Mouse (Mus musculus) B cell, adult 2 months (primary cell): Measurements from ENCODE around the gene Ppp1r12a.

ENCODE experiments used
- DNase-seq, 2 experiments: peaks; one replicate each; pipeline ENCODE4 v3.0.0; 2022

Ppp1r12a gene

GRCm38 (mm10) chr10:108294766-108295165 is 132.8 kb downstream of the Ppp1r12a start:
- DNase-seq: no peak

DNA sequence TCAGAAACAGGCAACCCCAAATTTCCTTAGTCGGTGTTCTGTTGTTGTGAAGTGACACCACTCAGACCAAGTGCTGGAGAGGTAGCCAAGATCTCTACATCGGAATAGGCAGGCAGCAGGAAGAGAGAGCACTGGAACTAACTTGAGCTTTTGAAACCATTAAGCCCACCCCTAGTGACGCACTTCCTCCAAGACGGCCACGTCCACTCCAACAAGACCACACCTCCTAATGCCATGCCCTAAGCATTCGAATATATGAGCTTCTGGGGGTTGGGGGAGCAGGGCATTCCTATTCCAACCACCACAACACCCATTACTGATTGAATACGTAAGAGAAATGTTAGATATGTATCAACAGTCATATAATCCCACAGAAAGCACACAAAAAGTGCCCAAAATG is 134.5 kb downstream of the Ppp1r12a start:
- no peak for DNase-seq

GRCm38 (mm10) chr10:108298261-108298660 is 136.3 kb downstream of the Ppp1r12a start:
- no peak for DNase-seq

GRCm38 (mm10) chr10:108298841-108299545 is 137.0 kb downstream of the Ppp1r12a start:
- no peak for DNase-seq

- DNase-seq: no peak
These were observed 137.8 kb downstream of the Ppp1r12a start for GRCm38 (mm10) chr10:108299828-108300227.

DNA sequence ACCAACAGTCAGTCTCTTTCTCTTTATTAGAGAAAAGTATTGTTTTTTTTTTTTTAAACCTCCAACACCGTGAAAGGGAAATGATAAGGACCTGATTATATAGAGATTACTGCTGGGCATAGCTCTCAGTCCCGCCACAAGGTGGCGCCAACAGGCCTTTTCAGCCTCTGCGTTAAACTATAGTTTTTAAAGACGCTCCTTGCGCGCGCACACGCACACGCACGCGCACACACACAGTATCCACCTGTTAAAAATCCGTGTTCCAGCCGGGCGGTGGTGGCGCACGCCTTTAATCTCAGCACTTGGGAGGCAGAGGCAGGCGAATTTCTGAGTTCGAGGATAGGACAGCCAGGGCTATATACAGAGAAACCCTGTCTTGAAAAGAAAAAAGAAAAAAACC is 138.8 kb downstream of the Ppp1r12a start:
- DNase-seq: peak; percentile 77

DNA sequence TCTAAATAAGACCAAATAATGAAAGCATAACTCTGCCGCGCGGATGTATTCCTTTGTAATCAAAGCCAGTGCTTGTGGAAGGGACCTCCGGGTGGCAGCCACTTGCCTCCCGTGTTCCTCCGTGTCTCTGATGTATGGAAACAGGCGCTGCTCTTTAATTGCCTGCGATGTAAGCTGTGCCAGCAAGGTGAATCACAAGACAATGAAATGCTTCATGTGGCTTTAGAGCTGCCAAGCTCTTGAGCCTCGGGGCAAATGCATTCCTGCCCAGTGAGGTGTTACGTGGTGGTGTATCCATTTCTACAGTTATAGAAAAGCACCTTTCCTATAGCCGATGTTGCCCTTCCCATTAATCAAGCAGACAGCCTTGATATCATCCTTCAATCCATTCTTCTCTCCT is 145.8 kb downstream of the Ppp1r12a start:
- no peak for DNase-seq

DNA sequence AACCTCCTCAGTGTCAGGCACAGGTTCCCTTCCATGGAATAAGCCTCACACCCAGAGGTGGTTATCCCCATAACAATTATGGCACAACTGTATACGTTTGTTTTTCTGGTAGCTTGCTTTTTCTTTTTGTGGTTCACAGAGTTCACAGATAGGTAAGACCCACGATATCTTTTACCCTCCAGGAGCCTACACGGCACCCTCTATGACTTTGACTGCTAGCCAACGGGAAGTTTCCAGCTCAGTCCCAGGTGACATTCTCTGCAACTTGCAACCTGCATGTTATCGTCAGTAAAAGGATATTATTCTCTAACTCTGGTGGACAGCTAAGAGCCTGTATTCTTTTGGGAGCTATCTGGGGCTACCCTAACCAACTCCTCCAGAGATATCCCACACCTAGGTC is 148.2 kb downstream of the Ppp1r12a start:
- DNase-seq: no peak

- no peak for DNase-seq
These were observed 149.4 kb downstream of the Ppp1r12a start for GRCm38 (mm10) chr10:108311396-108311795.

- DNase-seq: no peak
These were observed 151.9 kb downstream of the Ppp1r12a start for GRCm38 (mm10) chr10:108313845-108314244.

GRCm38 (mm10) chr10:108314396-108314795 is 152.4 kb downstream of the Ppp1r12a start:
- no peak for DNase-seq

- no peak for DNase-seq
These were observed 153.2 kb downstream of the Ppp1r12a start for GRCm38 (mm10) chr10:108315236-108315635.

- DNase-seq: no peak
These were observed 166.4 kb downstream of the Ppp1r12a start for GRCm38 (mm10) chr10:108328356-108328755.

GRCm38 (mm10) chr10:108328983-108329382 is 167.0 kb downstream of the Ppp1r12a start:
- DNase-seq: no peak

GRCm38 (mm10) chr10:108329771-108330170 is 167.8 kb downstream of the Ppp1r12a start:
- no peak for DNase-seq

DNA sequence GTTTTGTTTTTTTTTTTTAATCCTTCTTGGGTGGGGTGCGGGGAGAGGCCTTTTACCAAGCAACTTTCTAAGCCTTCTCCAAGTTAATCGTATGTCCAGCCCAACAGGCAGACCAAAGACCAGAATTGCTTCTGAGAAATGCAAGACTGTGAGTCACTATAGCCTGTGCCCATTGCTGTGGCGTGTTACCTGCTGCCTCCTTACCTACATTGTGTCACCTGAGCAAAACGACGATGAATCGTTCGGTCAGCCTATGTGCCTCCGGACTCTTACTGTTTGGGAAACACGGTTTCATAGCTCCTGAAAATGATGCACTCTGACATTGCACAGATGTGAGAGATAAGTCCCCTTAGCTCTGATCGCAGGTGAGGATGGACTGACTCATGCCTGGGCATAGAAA is 169.0 kb downstream of the Ppp1r12a start:
- DNase-seq: no peak

DNA sequence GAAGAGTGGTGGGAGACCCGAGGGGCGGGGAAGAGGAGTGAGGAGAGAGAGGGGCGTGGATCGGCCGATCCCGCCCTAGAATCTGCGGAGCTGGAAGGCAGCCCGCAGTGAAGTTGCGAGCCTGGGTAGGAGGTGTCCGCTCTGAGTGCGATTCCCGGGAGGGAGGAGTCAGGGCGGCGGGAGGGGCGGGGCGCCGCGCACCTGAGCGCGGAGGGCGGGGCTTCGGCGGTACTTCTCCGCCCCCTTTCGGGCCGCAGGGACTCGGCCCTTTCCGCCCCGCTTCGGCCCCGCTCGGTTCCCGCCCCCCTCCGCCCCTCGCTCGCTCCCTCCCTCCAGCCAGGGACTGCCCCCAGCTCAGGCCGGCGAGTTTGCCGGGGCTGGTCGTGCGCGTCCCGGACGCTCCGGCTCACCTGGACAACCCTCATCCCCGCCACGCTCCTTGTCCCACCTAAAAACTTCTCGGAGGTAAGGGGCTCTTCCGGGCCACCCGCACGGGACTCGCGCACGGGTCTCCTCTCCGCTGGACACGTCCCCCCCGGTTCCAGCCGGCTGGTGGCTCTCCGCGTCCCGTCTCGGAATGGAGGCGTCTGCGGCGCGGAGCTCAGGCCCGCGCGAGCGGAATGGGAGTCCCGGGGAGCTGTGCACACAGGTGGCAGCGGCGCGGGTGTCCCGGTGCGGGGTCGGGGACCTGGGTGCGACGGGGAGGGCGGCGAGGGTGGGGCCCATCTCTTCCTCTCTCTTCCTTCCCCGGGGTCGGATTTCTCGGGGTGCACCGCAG is 170.0 kb downstream of the Ppp1r12a start, which contains the start of gene Pawr:
TSS of gene Pawr (plus strand) at position 338 of the 778 bp plus-strand sequence.
- peak; percentile 35 to 37 for DNase-seq

DNA sequence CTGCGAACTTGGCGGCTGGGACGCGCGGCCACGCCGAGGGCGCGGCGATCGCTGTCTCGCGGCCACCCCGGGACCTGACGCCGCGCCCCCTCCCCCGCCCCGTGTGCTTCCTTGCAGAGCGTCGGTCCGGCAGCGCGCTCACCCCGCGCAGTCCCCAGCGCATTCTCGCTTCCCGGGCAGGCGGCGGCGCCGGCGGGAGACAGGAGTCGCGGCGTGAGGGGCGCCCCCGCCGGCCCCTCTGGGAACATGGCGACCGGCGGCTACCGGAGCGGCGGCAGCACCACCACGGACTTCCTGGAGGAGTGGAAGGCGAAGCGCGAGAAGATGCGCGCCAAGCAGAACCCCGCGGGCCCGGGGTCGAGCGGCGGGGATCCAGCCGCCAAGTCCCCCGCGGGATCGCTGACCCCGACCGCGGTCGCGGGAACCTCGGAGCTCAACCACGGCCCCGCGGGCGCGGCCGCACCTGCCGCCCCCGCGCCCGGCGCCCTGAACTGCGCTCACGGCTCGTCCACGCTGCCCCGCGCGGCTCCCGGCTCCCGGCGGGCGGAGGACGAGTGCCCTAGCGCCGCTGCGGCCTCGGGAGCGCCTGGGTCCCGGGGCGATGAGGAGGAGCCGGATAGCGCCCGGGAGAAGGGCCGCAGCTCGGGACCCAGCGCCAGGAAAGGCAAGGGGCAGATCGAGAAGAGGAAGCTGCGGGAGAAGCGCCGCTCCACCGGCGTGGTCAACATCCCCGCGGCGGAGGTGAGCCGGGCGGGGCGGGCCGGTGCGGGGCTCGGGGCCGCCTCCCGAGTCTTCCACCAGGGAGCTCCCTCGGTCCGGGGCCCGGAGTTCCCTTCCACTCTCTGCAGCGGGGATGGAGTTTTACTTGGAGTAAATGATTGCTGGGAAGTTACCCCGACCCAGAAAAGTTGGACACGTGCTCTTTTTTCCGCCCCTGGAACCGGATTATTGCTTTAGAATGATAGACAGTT is 170.9 kb downstream of the Ppp1r12a start:
- peak; percentile 11 to 27 for DNase-seq

DNA sequence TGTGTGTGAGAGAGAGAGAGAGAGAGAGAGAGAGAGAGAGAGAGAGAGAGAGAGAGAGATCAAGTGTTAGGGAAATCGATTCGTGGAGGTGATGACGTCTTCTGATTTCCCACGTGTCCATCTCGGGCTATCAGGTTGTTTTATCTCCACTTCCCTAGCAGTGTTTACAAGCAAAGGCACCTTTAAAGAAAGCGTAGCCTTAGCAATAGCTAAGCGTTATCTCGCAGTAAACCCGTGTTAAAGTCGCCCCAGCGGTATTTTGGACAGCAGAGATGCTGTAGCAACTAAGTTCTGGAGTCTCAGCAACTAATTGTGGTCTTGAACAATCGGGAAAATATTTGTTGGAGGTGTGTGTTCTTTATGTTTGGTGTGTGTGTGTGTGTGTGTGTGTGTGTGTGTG is 171.6 kb downstream of the Ppp1r12a start:
- DNase-seq: peak in 1 of 2 experiments; percentile 1
